Mouse (Mus musculus): Measurements from ENCODE around the gene Cyth1.

Cyth1 gene

GRCm38 (mm10) chr11:118197508-118198295 lies 50.7 kb downstream of the Cyth1 start:
- DNase-seq (ENCODE audit: low spot score), result no peak

- DNase-seq (ENCODE audit: low spot score), result no peak
Observed at GRCm38 (mm10) chr11:118196824-118197388, 51.5 kb downstream of the Cyth1 start.

- peak; percentile 73 for DNase-seq (ENCODE audit: low spot score)
Observed at GRCm38 (mm10) chr11:118193390-118194147, 54.8 kb downstream of the Cyth1 start.

GRCm38 (mm10) chr11:118192973-118193372 lies 55.4 kb downstream of the Cyth1 start:
- no peak for DNase-seq (ENCODE audit: low spot score)

GRCm38 (mm10) chr11:118182768-118183167 lies 65.6 kb downstream of the Cyth1 start:
- DNase-seq (ENCODE audit: low spot score), result no peak

GRCm38 (mm10) chr11:118182353-118182752 lies 66.0 kb downstream of the Cyth1 start:
- no peak for DNase-seq (ENCODE audit: low spot score)

- no peak for DNase-seq (ENCODE audit: low spot score)
Observed at GRCm38 (mm10) chr11:118180199-118180598, 68.2 kb downstream of the Cyth1 start.

GRCm38 (mm10) chr11:118178236-118178635 lies 70.2 kb downstream of the Cyth1 start:
- DNase-seq (ENCODE audit: low spot score), result no peak

GRCm38 (mm10) chr11:118174752-118175151 lies 73.6 kb downstream of the Cyth1 start:
- no peak for DNase-seq (ENCODE audit: low spot score)

GRCm38 (mm10) chr11:118172768-118173167 lies 75.6 kb downstream of the Cyth1 start:
- no peak for DNase-seq (ENCODE audit: low spot score)

GRCm38 (mm10) chr11:118170333-118170732 lies 78.1 kb downstream of the Cyth1 start:
- no peak for DNase-seq (ENCODE audit: low spot score)

- no peak for DNase-seq (ENCODE audit: low spot score)
Observed at GRCm38 (mm10) chr11:118168714-118169113, 79.7 kb downstream of the Cyth1 start.

- no peak for DNase-seq (ENCODE audit: low spot score)
Observed at GRCm38 (mm10) chr11:118166626-118167025, 81.8 kb downstream of the Cyth1 start.

GRCm38 (mm10) chr11:118165681-118166080 lies 82.7 kb downstream of the Cyth1 start:
- DNase-seq (ENCODE audit: low spot score), result no peak

- DNase-seq (ENCODE audit: low spot score), result no peak
Observed at GRCm38 (mm10) chr11:118164566-118164965, 83.8 kb downstream of the Cyth1 start.

- DNase-seq (ENCODE audit: low spot score), result no peak
Observed at GRCm38 (mm10) chr11:118162245-118162644, 86.1 kb downstream of the Cyth1 start.

- DNase-seq (ENCODE audit: low spot score), result no peak
Observed at GRCm38 (mm10) chr11:118161240-118161639, 87.2 kb downstream of the Cyth1 start.

GRCm38 (mm10) chr11:118160763-118161162 lies 87.6 kb downstream of the Cyth1 start:
- no peak for DNase-seq (ENCODE audit: low spot score)

GRCm38 (mm10) chr11:118158753-118159152 lies 89.6 kb downstream of the Cyth1 start:
- no peak for DNase-seq (ENCODE audit: low spot score)

- no peak for DNase-seq (ENCODE audit: low spot score)
Observed at GRCm38 (mm10) chr11:118156480-118157060, 91.8 kb downstream of the Cyth1 start.

GRCm38 (mm10) chr11:118152964-118153363 lies 95.4 kb downstream of the Cyth1 start:
- DNase-seq (ENCODE audit: low spot score), result no peak

GRCm38 (mm10) chr11:118151423-118152180 lies 96.8 kb downstream of the Cyth1 start:
- no peak for DNase-seq (ENCODE audit: low spot score)

All from adipocyte (in vitro differentiated cells).